Mouse (Mus musculus): ENCODE measurements around the gene Nkain1.

Nkain1 gene

DNA sequence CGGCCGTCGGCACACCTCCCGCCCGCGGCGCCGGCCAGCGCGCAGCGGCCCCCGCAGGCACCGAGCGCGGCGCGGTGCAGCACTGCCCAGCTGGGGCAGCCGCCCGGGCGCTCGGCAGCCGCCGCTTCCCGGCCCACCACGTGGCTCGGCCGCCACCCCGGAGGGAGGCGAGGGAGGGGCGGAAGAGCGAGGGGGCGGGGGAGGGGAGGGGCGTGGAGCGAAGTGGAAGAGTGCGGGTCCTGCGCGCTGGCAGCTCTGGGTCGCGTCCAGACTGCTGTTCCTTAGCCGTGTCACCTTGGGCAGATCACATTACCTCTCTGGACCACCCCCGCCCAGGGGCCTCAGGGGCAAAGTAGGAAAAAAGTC, at the start of gene Nkain1:
Nkain1 (minus strand) TSS at position 126 of the 366 bp plus-strand sequence.
- DNase-seq, result peak; percentile 48

DNA sequence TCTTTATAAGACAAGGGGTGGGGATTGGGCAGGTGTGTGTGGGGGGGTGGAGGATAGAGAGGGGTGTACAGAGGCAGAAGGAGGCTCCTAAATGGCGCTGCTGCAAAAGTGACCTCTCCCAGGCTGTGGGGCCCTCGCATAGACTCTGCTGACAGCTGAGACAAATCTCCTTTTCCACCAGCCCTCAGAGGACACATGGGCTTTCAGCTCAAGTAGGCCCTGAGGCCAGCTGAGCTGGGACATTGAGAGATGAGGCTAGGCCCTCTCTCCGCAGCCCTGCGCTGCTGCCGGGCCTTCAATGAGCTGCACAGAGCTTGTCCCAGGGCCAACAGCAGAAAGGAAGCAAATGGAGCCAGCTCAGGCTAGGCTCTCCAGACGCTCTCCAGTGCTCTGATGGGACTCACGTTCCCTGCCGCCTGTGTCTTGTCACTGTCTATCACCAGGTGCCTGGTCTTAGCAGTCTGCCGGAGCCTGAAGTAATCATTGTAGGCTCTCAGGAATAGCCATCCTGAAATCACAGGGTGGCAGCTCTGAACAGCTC, 4.8 kb upstream of the Nkain1 start:
- DNase-seq, result no peak

DNA sequence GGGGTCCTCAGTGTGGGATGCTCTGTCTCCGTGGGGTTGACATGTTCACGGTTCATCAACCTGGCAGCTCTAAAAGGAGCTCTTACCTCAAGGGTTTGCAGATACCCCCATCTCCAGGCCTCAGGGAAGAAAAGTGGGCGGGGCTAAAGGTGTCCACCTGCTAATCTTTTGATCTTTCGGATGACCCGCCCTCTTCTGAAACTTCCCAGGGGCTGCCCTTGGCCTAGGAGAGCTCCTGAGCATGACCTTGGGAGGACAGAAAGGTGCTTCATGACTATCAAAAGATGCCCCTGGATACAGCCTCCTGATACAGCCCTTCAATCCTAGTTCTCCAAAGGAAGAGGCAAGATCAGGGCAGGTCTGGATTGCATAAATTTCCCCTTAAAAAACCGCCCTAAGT, 3.1 kb upstream of the Nkain1 start:
- no peak for DNase-seq

DNA sequence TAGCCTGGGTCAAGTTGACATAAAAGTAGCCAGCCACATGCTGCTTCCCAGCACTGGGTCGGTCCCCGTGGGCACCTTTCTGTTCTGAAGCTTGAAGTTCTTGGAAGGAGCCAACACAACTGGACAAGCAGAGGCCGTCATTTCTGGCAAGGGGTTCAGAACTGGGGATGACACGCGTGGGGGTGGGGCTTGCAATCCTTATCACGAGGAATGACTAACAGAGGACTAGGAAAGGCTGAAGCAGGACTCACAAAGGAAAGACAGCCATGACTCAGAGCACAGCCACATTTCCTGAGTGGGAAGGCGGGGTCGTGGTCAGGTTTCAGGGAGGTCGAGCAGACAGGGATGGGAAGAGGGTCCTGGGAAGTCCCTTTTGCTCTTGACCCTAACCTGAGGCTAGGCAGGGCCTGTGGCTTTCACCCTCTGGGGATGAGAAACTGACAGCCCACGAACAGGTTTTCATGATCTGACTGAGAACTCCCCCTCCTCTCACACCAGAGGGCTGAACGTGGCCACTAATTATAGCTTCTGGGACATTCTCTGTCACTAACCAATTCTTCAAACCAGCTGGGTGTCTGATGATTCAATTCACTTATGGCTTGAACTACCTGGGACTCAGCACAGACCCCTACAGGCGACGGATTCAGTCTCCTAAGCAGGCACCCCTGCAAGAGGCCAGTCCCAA, 2.4 kb upstream of the Nkain1 start:
- no peak for DNase-seq

DNA sequence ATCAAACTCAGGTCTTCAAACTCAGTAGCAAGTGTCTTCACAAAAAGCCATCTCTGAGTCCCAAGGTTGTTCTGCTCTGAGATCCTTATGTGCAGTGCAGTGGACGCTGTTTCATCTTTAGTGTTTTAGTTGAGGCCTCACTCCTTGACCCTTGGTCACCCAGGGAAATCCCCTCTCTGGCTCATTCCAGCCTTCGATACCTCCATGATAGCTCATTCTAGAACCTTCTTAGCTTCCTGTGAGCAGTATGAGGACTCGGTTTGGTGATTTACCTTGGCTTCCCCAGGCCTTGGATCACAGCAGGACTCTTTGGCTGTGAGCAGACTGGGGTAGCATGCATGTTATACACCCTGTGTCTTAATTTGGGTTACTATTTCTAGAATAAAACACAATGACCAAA, 1.6 kb upstream of the Nkain1 start:
- no peak for DNase-seq

DNA sequence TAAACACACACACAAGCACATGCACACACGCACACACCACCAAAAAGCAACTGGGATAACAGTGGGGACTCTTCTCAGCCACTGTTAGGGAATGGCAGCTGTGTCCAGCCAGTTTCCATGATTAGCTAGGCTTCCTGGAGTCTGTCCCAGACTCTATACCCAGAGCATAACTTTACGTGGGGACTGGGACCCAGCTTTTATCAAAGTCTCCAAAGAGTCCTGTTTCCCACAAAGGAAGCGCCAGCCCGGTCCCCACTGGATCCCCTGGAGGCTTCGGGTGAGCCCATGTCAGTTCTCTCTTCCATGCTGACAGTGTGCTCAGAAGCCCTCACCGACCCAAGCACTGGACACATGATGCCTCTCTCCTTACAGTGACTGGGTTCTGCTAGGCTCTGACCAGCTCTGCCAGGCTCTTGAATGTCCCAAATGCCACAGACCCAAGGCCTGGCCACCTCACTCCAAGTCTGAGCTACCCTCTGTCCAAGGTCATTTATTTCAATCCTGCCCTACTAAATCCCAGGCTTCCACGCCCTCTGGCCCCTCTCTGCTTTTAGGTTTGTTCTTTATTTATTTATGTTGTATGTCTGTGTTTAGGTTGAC, 988 bp upstream of the Nkain1 start:
- DNase-seq, result no peak

DNA sequence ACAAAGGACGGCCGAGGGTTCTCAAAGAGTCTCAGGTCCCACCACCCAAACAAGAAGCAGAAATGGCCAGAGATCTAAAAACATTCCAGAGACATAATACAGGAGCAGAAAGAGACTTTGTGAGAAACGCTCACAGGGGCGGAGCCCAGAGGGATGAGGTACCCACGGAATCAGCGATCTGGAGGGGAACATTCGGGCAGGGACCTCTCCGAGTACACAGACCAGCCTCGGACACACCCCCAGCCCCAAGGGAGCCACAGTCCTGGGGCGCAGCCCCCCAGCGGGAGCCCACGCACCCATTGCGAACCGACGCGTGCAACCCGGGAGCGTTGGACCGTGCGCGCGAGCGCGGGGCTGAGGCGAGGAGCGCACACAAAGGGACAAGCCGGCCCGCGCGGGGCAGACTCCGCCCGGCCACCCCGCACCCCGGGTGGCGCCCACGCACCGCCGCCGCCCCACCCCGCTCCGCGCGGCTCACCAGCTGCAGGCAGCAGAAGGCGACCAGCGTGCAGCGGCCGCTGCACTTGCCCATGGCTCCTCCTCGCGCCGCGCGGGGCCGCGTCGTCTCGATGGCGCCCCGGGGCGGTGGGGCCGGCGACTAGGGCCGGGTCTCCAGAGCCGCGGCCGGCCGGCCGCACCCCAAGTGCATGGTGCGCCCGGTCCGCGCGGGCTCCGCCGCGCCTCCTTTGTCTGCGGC, 474 bp downstream of the Nkain1 start:
- DNase-seq, result no peak

DNA sequence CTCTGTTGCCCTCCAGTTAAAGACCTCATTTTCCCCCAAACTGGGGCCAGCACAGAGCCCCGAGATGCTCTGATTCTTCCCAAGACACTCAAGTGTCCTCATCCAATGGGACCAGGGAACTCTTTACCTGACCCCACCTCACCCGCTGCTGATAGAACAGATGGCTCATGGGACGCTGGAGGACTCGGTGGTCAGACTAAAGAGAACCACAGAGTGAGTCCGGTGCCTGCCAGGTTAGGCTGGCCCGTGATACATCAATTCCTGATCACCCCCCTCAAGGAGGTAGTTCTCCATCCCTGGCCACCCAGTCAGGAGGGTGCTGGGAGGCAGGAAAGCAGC, 992 bp downstream of the Nkain1 start:
- DNase-seq, result no peak

DNA sequence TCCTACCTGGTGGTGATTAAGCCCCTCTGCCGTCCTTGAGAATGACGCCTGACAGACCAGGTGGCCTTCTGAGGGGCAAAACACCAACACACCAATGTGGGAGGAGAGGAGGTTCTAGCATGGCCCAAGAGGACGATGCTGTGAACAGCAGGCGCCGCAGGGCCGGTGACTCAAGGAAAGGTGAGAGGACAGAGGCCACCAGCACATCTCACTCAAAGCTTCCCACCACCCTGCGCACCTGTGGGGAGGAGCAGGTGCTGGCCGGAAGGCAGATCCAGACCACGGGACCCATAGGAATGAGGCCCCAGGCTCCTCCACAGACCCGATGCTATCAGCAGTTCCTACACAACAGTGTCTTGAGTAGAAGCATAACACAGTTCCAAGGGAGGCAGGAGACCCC, 1.4 kb downstream of the Nkain1 start:
- DNase-seq, result no peak

DNA sequence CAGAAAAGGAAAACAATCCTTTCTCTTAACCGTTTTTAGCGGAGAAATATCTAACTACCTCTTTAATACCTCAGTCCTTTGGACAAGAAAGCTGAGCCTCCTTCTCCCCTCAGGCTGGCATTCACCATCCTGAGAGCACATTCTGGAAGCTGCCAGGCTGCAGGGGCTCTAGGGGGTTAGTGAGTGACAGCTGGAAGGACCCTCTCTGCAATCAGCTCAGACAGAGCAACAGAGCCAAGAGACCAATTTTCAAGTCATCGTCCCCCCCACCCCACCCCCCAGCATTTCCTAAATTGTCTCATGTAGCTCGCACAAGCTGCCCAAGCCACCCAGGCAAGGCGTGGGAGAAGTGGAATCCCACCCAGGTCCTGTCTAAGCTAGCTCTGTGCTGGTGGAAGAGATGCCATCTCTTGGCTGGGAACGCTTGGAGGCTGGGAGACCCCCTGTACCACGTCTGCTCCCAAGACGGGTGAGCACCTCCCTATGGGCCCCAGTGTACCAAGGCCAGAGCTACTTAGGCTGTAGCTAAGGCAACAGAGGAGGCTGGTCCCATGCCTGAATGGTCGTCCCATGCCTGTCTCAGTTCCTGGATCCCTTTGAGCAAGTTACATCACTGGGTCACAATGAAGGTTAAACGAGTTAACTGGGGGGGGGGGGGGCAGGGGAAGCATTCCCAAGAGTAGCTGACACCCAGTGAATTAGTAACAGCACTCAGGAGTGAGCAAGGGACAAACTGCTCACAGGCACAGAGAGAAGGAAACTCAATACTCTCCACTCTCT, 2.8 kb downstream of the Nkain1 start:
- DNase-seq, result peak; percentile 68

DNA sequence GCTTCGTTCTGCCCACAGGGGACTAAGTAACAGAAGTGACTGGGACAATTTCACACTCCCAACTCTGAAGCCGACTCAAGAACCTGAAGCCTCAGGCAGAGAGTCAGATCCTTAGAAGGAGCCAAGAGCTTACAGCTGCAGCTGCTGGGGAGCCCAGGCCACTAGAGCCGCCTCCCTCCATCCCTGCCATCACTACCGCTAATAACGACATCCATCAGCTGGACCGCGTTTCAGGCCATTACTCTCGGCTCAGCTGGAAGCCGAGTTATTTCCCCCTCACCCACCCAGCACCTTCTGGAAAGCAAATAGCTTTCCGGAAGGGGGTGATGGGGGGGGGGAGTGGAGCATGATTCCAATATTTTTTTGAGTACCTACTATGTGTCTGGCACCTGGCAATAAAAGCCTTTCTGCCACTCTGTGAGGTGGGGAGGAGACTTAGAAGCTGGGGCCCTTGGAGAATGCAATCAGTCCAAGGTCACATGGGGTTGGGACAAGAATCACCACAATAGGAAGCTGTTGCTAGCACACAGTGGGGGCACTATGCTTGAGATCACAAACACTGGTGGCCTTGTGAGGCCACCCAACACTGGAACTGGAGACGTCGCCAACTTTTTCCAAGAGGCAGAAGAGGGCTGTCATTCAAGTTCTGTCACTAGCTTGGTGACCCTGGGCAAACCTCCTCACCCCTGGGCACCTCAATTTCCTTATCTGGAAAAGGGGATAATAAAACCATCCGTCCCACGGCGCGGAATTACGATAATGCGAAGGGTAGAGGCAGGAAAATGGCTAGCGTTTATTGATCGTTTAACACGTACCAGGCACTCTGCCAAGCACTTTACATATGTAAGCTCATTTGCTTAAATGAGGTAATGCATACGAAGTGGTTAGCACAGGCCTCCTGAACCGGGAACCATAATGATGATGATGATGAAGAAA, 5.7 kb downstream of the Nkain1 start:
- DNase-seq, result no peak

DNA sequence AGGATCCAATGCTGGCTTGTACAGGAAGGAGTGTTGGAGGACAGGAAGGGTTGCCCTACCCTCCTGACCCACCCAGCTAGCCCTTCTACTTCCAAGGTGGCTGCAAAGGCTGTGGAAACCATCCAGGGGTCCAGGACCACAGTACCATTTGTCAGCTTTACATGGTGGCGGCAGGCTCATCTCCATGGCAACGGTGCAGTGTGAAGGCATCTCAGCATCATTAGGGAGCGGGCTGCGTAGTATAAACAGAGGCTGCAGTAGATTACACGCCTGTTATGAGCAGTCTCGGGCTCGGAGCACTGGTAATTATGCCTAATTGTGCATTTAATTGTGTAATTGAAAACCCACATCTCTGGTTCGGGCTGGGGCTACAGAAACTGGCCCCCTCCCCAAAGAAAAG, 10.2 kb downstream of the Nkain1 start:
- DNase-seq, result no peak

DNA sequence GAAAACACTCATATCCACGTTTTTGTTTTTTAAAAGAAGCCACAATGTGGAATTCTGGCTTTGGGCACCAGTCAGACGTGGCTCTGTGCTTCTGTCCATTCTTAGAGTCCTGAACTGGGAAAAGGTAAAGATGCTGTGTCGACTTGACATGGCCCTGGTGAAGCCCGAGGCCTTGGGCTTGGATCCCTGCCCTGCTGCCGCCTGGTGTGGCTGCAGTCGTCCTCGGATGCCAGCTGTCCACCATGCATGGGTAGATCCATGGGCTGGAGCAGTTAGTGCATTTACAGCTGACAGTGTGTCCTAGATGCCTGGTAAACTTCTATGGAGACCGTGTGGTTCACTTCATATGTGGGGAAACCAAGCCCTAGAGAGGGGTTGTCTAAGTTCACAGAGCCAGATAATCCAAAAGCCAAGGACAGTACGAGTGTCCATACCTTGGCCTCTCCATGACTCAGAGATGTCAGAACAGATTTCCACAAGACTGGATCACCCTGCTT, 10.7 kb downstream of the Nkain1 start:
- DNase-seq, result no peak

DNA sequence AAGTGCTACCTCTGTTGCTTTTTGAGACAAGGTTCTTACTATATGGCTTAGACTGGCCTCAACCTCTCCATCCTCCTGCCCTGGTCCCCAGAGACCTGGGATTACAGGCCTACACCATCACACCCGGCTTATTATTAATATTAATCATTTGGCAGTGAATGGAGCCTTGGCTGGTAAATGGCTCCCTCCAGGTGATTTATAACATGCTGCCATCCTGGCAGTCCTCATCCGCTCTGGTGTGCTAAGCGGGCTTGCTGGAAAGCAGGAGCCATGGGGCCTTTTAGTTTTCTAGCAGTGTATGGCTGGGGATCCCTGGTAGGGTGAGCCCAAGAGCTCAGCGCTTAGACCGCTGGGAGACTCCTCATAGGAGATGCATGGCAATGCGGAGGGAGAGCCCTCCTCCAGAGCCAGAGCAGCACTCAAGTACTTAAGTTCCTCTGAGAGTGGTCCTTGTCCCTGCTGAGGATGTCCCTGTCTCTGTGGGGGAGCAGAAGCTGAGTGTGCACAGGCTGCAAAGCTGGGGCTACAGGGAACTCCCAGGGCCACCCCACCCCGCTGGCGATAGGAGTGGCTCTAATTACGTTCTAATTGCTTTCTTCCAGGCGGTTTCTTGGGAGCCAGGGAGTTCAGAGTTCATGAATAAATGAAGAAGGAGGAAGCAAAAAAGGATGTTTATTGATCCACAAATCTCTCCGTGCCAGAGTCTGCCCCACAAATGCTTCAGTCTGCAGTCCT, 13.2 kb downstream of the Nkain1 start:
- no peak for DNase-seq

DNA sequence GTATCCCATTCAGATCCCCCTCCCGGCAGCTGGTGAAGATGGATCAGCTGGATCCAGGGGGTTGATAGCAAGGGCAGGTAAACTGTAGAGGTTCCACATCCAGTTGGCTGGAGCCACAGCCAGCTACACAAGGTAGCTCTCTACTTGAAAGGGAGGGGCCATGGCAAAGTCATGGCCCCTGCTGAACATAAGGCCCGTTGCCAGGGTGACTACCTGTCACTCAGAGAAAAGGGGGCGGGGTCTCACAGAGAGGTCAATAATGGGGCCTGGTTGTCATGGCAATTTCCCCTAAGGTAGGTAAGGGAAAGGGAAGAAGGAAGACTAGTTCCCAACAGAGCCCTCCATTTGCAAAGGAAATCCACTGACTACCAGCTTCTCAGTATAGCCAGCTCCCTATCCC, 14.8 kb downstream of the Nkain1 start:
- no peak for DNase-seq

DNA sequence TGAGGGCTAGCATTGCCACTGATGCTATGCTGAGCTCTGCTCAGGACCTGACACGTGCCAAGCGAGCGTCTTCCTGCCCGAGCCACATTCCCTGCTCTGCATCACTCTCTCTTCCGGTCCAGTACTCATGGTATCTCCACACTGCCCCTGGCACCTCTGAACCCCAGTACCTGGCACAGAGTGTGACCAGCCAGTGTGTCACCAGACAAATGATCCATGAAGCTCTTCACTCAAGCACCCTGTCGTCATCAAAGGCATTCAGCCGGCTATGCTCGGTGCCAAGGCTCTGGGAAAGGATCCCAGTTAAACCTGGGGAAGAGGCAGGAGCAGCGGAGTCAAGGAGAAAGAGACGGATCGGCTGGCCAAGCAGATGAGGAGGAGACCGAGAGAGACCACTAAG, 16.1 kb downstream of the Nkain1 start:
- DNase-seq, result peak; percentile 85

DNA sequence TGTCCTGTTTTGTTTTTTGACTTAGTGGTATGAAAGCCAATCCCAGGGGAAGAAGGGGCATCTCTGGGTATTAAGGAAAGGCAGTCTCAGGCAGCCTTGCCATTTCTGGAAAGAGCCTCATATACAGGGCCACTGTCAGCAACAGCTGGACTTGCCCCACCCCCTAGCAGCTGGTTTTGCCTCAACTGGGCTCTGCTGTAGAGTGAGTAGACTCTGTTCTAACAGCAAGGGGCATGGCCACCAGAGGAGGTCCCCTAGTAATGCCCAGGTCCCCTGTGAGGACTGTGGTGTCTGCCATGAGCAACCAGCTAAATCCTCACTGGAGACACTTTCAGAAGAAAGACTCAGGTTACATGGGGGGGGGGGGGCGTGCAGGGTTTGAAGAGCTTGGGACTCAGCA, 17.0 kb downstream of the Nkain1 start:
- DNase-seq, result no peak

DNA sequence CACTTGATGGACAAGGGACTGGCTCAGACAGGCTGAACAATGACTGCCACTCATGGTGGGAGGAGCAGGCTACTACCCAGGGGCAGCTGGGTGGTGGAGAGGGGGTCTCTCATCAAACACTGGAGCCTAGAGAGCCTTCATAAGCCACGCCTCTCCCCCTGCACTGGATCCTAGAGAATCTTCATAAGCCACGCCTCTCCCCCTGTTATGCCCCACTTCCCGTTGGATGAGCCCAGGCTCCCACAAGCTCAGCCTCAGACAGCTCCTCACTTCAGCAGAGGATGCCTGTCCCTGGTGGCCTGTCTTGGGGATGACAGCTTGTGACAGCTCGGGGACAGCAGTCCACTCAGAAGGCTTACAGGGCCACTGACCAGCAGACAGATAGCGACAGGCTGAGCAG, 17.7 kb downstream of the Nkain1 start:
- no peak for DNase-seq

DNA sequence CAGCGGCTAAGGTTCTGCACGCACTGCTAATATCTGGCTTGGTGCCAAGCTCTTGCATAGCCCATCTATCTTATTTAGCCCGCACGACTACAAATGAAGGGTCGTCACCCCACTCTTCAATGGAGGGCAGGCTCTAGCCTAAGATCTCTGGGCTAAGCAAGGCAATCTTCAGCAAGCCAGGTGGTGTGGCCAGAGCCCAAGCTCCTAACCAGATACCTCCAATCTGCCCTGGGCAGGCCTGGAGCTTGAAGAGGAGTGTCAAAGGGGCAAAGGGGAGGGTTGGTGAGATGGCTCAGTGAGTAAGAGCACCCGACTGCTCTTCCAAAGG, 20.9 kb downstream of the Nkain1 start:
- DNase-seq, result peak; percentile 51

DNA sequence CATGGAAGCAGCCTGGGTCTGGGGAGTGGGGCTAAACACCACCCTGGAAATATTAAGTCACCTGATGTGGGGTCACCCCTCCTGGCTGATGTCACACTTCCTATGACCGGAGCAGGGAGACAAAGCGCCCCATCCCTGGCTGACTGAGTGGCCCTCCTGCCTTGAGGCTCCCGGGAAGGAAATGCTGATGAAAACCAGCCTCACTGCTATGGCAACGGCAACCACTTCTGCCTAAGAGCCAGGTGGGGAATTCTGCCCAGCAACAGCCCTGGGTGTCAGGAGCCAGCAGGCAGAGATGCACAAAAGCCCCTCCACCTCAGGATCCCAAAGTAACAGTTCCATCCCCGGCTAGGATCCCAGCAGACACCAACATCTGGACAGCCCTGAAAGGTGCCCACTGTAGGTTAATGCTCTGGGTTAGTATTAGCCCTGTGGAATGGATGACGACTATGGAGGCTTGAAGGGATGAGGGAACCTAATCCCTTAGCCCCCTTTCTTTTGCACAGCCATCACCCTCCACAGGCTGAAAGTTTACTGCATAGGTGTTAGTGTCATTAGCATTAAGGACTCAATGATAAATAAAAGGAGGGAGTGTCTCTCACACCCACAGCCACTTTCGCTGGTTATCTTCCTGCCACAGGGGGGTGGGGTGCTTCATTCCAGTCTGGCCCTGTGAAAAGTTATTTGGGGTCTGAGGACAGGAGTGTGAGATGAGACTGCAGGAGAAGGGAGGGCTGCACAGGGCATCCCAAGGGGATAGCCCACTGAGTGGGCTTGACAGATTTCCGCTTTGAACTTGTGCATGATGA, 21.5 kb downstream of the Nkain1 start:
- DNase-seq, result no peak

DNA sequence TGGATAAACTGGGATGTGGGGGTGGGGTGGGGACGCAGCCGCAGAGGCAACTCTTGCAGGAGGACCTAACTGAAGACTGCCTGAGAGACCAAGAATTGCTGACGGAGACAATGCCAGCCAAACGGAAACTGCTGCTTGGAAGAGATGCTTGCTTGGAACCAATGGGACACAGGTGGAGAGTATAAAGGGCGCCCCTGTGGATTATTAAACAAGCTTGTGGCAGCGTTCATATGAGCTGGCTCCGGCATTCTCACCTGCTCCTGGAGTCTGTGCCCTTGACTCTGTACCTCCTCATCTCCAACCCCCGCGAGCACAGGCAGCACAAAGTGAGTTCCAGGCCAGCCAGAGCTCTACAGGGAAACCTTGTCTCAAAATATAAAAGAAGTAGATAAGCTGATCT, 23.5 kb downstream of the Nkain1 start:
- DNase-seq, result peak; percentile 89
